Mouse (Mus musculus) forebrain, embryonic 16.5 days (tissue): ENCODE data around the gene Fuz. TPM values are rescaled to one million over a fixed set of nuclear protein-coding genes. Genes with fewer than 3 reads are reported as not detected.

Experiments
- ATAC-seq: fragments of 200-750 bp; cut with Nextera tagmentation; 2 replicates; pipeline ENCODE4 v1.8.0; 2017; ENCODE audit warnings: mild to moderate bottlenecking, moderate library complexity
- H3K27ac ChIP-seq: fragments of 300-500 bp; sonication (generic); 2 replicates; pipeline ENCODE4 v1.5.1; 2014; ENCODE audit warnings: low read length, control low read depth
- H3K27me3 ChIP-seq: fragments of 300-500 bp; sonication (generic); replicated peaks from 2 replicates; pipeline ENCODE4 v1.6.1; 2014; ENCODE audit warnings: low read length; ENCODE audit not compliant: control insufficient read depth, insufficient read depth
- H3K36me3 ChIP-seq: fragments of 300-500 bp; sonication (generic); 2 replicates; pipeline ENCODE4 v1.6.1; 2014; ENCODE audit not compliant: control insufficient read depth, insufficient read depth
- H3K4me1 ChIP-seq: fragments of 300-500 bp; sonication (generic); replicated peaks from 2 replicates; pipeline ENCODE4 v1.6.1; 2014; ENCODE audit warnings: low read length; ENCODE audit not compliant: control insufficient read depth, insufficient read depth
- H3K4me2 ChIP-seq: fragments of 300-500 bp; sonication (generic); 2 replicates; pipeline ENCODE4 v1.6.1; 2014; ENCODE audit warnings: mild to moderate bottlenecking, low read length, control low read depth
- H3K4me3 ChIP-seq: fragments of 300-500 bp; sonication (generic); replicated peaks from 2 replicates; pipeline ENCODE4 v1.5.1; 2014; ENCODE audit warnings: mild to moderate bottlenecking, low read length, control low read depth
- H3K9ac ChIP-seq: fragments of 300-500 bp; sonication (generic); replicated peaks from 2 replicates; pipeline ENCODE4 v1.6.1; 2014; ENCODE audit warnings: low read depth, low read length, control low read depth
- H3K9me3 ChIP-seq: fragments of 300-500 bp; sonication (generic); 2 replicates; pipeline ENCODE4 v1.6.1; 2016; ENCODE audit warnings: low read length; ENCODE audit not compliant: control insufficient read depth
- WGBS: fragments of 180-500 bp; shearing (Covaris S2); extraction: QIAGEN DNeasy Blood & Tissue Kit; methylation state at CpG from one replicate; pipeline ENCODE4 v1.1.7; 2014; 5-methylcytosine and 5-hydroxymethylcytosine counted together
- polyA plus RNA-seq: library from polyadenylated mRNA; unstranded; fragments of >200 nt; fragmentation: Nextera tagmentation; extraction: Ambion mirVana; gene quantifications from 2 replicates; pipeline ENCODE4 v1.2.1, GENCODE M21; 2015

Fuz gene
- polyA plus RNA-seq, 1 experiment from 2014 or later: 21.2 TPM

DNA sequence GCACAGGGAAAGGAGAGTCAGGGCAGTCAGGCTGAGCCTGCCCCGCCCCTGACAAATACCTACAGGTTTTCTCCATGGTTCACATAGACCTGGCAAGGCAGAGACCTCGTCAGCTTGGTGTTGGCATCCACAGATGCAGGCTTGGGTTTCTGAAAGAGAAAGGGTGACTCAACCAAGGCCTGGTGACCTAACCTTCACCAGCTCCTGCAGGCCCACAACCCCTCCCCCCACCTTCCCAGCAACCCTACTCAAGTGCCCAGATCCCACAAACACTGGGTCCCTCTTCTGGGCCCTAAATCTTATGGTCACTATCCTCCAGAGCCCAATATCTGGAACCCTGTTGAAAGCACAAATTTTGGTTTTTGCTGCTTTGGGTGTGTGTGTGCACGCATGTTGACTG is 12.8 kb upstream of the Fuz start:
- ATAC-seq: no peak
- 96% methylated on average over 3 of the region's 3 CpGs for WGBS
- no peak overlapping the region for H3K4me3 ChIP-seq

DNA sequence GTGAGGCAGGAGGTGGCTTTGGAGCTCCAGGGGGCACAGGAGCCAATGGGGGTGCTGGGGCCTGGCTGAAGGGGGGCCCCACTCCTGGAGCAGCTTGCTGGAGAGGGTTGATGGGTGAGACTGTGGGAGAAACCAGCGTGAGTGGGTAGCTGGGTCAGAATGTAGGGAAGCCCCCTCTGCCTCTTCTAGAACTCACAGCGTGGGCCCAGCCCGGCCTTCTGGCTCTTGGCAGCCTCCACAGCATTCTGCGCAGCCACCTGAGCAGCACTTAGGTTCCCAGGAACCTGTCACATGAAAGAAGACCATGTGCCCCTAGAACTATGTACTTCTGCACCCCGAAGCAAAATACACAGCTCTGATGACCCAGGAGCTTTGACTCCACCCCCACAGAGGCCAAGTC is 11.2 kb upstream of the Fuz start:
- Histone ChIP-seq H3K9ac (no peak overlapping the region), H3K27ac (no peak overlapping the region), H3K4me1 (peaks cover 14% of the 10 kb centered on the region), H3K27me3 (no peaks in the 10 kb centered on the region), H3K9me3 (no peaks in the 10 kb centered on the region), H3K36me3 (peaks cover 22% of the 10 kb centered on the region), H3K4me3 (no peak overlapping the region), H3K4me2 (no peak overlapping the region)
- WGBS: 99% methylated on average over 5 of the region's 5 CpGs
- ATAC-seq: no peak

More for the DNA sequence above, 12.8 kb upstream of the Fuz start:
- H3K4me1 ChIP-seq: peaks cover 1% of the 10 kb centered on the region
- H3K9ac ChIP-seq: no peak overlapping the region
- H3K4me2 ChIP-seq: no peak overlapping the region
- H3K27me3 ChIP-seq: no peaks in the 10 kb centered on the region
- H3K27ac ChIP-seq: no peak overlapping the region
- peaks cover 37% of the 10 kb centered on the region for H3K36me3 ChIP-seq
- no peaks in the 10 kb centered on the region for H3K9me3 ChIP-seq

GRCm38 (mm10) chr7:44886964-44887363 is 8.9 kb upstream of the Fuz start:
- Histone ChIP-seq H3K9ac (no peak overlapping the region), H3K27ac (no peak overlapping the region), H3K4me3 (no peak overlapping the region), H3K4me1 (peaks cover 29% of the 10 kb centered on the region), H3K4me2 (no peak overlapping the region), H3K36me3 (peaks cover 16% of the 10 kb centered on the region), H3K27me3 (no peaks in the 10 kb centered on the region), H3K9me3 (no peaks in the 10 kb centered on the region)
- ATAC-seq: no peak
- WGBS: 88% methylated on average over 7 of the region's 7 CpGs

- peaks cover 33% of the 10 kb centered on the region for H3K4me1 ChIP-seq
- no peak overlapping the region for H3K4me2 ChIP-seq
- ATAC-seq: no peak
- H3K36me3 ChIP-seq: peaks cover 8% of the 10 kb centered on the region
- no peak overlapping the region for H3K27ac ChIP-seq
- whole genome bisulfite sequencing: 82% methylated on average over 13 of the region's 13 CpGs
- no peak overlapping the region for H3K4me3 ChIP-seq
- H3K9ac ChIP-seq: no peak overlapping the region
- no peaks in the 10 kb centered on the region for H3K27me3 ChIP-seq
- H3K9me3 ChIP-seq: no peaks in the 10 kb centered on the region
These were observed 7.4 kb upstream of the Fuz start for GRCm38 (mm10) chr7:44888256-44889105.

DNA sequence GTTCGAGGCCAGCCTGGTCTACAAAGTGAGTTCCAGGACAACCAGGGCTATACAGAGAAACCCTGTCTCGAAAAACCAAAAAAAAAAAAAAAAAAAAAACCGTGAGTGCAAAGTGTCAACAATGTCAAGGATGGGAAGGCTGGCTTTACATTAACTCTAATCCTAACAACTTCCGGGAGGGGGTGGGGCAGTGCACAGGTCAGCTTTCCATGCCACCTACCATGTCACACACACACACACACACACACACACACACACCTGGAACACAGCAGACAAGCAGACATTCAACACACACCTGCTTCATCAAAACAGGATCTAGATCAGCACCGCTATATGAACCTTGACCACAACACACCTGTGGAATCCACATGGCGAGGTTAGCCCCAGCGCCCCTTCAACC is 5.7 kb upstream of the Fuz start:
- Histone ChIP-seq H3K27ac (no peak overlapping the region), H3K9me3 (no peaks in the 10 kb centered on the region), H3K36me3 (peaks cover 3% of the 10 kb centered on the region), H3K9ac (no peak overlapping the region), H3K4me1 (peaks cover 50% of the 10 kb centered on the region), H3K27me3 (no peaks in the 10 kb centered on the region), H3K4me2 (peak overlapping the region; percentile 95), H3K4me3 (no peak overlapping the region)
- no peak for ATAC-seq
- 85% methylated on average over 6 of the region's 7 CpGs for WGBS

DNA sequence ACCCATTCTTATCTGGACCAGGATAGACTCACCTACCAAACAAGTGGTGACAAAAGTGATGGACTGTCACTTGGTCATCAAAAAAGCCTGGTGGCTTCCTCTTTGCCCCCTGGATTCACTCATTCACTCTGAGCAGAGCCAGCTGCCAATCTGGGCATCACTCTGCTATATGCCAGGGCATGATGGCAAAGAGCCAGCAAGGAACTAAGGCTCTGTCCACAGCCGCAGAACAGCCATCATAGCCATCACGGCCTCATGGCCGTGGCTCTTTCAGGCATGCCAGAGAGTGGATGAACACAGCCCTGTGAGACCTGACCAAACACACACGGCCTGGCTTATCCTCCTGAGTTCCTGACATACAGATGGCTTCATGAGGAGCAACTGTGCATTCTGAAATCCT is 5.1 kb upstream of the Fuz start:
- H3K27me3 ChIP-seq: no peaks in the 10 kb centered on the region
- H3K4me2 ChIP-seq: peak overlapping the region; percentile 95
- peaks cover 51% of the 10 kb centered on the region for H3K4me1 ChIP-seq
- peak overlapping the region; percentile 90 for H3K4me3 ChIP-seq
- H3K9me3 ChIP-seq: no peaks in the 10 kb centered on the region
- 28% methylated on average over 4 of the region's 4 CpGs for WGBS
- no peak overlapping the region for H3K27ac ChIP-seq
- peak overlapping the region; percentile 45 for H3K9ac ChIP-seq
- H3K36me3 ChIP-seq: peaks cover 2% of the 10 kb centered on the region
- no peak for ATAC-seq

DNA sequence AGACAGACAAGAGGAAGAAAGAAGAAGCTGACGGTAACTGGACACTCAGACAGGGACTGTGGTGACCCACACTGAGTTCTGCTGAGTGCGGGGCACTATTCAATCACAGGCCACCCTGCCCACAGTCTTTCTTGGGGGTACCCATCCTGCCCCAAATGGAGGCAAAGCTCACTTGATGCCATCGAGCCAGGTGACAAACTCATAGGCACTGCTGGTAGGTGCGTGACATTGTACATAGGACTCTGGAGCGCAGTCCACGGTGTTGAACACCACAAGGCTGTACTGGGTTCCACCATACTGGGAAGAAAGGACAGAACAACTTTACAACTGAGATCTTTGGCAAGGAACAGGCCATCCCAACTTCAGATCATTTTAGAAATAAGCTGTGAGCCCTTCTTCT is 4.3 kb upstream of the Fuz start:
- ATAC-seq: no peak
- Histone ChIP-seq H3K4me1 (peaks cover 54% of the 10 kb centered on the region), H3K4me3 (peak overlapping the region; percentile 90), H3K27me3 (no peaks in the 10 kb centered on the region), H3K9me3 (no peaks in the 10 kb centered on the region), H3K27ac (peak overlapping the region; percentile 97), H3K9ac (peak overlapping the region; percentile 69), H3K36me3 (no peaks in the 10 kb centered on the region; the same call in 1 of the 2 replicates), H3K4me2 (peak overlapping the region; percentile 95)
- 11% methylated on average over 6 of the region's 6 CpGs for WGBS

DNA sequence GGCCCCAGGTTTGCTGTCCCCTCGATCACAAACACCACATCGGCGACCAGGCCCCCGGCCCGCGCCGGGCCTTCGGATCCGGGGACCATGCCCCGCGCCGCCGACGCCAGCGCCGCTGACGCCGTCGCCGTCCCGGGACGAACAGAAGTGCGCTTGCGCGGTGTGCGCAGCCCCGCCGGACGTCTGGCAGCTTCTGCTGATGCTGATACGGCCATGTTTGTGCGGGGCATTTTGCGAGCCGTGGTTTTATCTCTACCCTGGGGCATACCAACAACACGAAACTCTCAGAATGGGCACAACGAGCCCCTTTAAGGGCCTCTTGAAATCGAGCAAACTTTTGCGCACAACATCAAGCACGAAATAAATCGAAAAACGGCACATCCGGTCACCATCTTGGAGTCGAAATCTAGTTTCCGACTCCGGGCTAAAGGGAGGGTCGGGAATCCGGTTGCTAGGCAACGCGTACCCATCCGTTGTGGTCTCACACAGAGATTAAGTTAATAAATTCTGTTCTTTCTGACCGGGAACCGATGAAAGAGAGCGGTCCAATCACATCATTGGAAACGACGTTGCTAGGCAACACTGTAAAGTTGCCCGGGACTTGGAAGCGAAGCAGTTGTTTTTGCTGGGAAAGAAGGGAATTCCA is 3.5 kb upstream of the Fuz start, which contains the start of gene Med25:
Gene Med25 (minus strand): TSS at position 437 of the 646 bp plus-strand sequence.
- peak; percentile 77 for ATAC-seq
- H3K4me3 ChIP-seq: peak within 1 kb of the TSS; percentile 90
- no peaks in the 10 kb centered on the region; the same call in 1 of the 2 replicates for H3K36me3 ChIP-seq
- under 1% methylated on average over 56 of the region's 56 CpGs for WGBS
- H3K4me1 ChIP-seq: peaks cover 62% of the 10 kb centered on the region
- no peaks in the 10 kb centered on the region for H3K27me3 ChIP-seq
- peak within 1 kb of the TSS; percentile 69 for H3K9ac ChIP-seq
- H3K27ac ChIP-seq: peak within 1 kb of the TSS; percentile 97
- H3K4me2 ChIP-seq: peak within 1 kb of the TSS; percentile 95
- no peaks in the 10 kb centered on the region for H3K9me3 ChIP-seq

- peak overlapping the region; percentile 48; the same call in 1 of the 2 replicates for H3K9ac ChIP-seq
These were observed 2.7 kb upstream of the Fuz start for GRCm38 (mm10) chr7:44893197-44893596.

More at GRCm38 (mm10) chr7:44893197-44893596, 2.7 kb upstream of the Fuz start:
- Histone ChIP-seq H3K9me3 (no peaks in the 10 kb centered on the region), H3K36me3 (no peaks in the 10 kb centered on the region; the same call in 1 of the 2 replicates), H3K4me1 (peaks cover 64% of the 10 kb centered on the region), H3K27ac (peak overlapping the region; percentile 93), H3K27me3 (no peaks in the 10 kb centered on the region), H3K4me3 (peak overlapping the region; percentile 28), H3K4me2 (peak overlapping the region; percentile 56)
- 2% methylated on average over 8 of the region's 8 CpGs for WGBS
- no peak for ATAC-seq
